Mouse (Mus musculus) hematopoietic stem cell, adult 5-6 weeks (primary cell): ENCODE measurements at regions not wholly inside any gene's neighbourhood (a gene's known extent, or its start where the extent isn't known, plus 50 kb on each side); places are given as distances from the start of the nearest gene placed in this dataset.

Source experiments
- ATAC-seq, 2 experiments: fragments of 125-278 bp in 1 of 2; replicated peaks in 1 of 2; 2 replicates each; pipeline ENCODE4 v1.8.0; 2016 to 2017; ENCODE audit warnings: inconsistent platforms in 2 of 2, mild to moderate bottlenecking in 2 of 2, moderate number of reproducible peaks in 2 of 2, low read depth in 1 of 2, moderate TSS enrichment in 1 of 2; ENCODE audit not compliant: low FRiP score in 2 of 2, poor library complexity in 2 of 2, severe bottlenecking in 2 of 2, insufficient read depth in 1 of 2, low TSS enrichment in 1 of 2

- ATAC-seq = no peak
Measured at GRCm38 (mm10) chr2:45356558-45357170, 239.5 kb upstream of the Zeb2 start.

- no peak for ATAC-seq
Measured at GRCm38 (mm10) chr2:45356021-45356420, 238.8 kb upstream of the Zeb2 start.

- ATAC-seq = no peak
Measured at GRCm38 (mm10) chr2:45351529-45352133, 234.4 kb upstream of the Zeb2 start.

- no peak for ATAC-seq
Measured at GRCm38 (mm10) chr2:45346358-45346757, 229.2 kb upstream of the Zeb2 start.

- no peak for ATAC-seq
Measured at GRCm38 (mm10) chr2:45339866-45340265, 222.7 kb upstream of the Zeb2 start.

- no peak for ATAC-seq
Measured at GRCm38 (mm10) chr2:45338809-45339208, 221.6 kb upstream of the Zeb2 start.

- ATAC-seq = no peak
Measured at GRCm38 (mm10) chr2:45316945-45317565, 199.9 kb upstream of the Zeb2 start.

- ATAC-seq = no peak
Measured at GRCm38 (mm10) chr2:45287530-45288009, 170.4 kb upstream of the Zeb2 start.

- no peak for ATAC-seq
Measured at GRCm38 (mm10) chr2:45283811-45284210, 166.6 kb upstream of the Zeb2 start.

- ATAC-seq = peak; percentile 88 to 94
Measured at GRCm38 (mm10) chr2:45279490-45279889, 162.3 kb upstream of the Zeb2 start.

GRCm38 (mm10) chr2:45277602-45278001 lies 160.4 kb upstream of the Zeb2 start:
- no peak for ATAC-seq

GRCm38 (mm10) chr2:45276703-45277102 lies 159.5 kb upstream of the Zeb2 start:
- ATAC-seq = no peak

GRCm38 (mm10) chr2:45270035-45270434 lies 152.8 kb upstream of the Zeb2 start:
- ATAC-seq = no peak; a peak in 2 of 4 replicates

- peak in 1 of 2 experiments; percentile 48; a peak in 1 of 4 replicates for ATAC-seq
Measured at GRCm38 (mm10) chr2:45265819-45266218, 148.6 kb upstream of the Zeb2 start.

GRCm38 (mm10) chr2:45261949-45262348 lies 144.8 kb upstream of the Zeb2 start:
- peak; percentile 46 to 86 for ATAC-seq

GRCm38 (mm10) chr2:45258897-45259296 lies 141.7 kb upstream of the Zeb2 start:
- no peak for ATAC-seq

- ATAC-seq = no peak
Measured at GRCm38 (mm10) chr2:45256373-45256772, 139.2 kb upstream of the Zeb2 start.

GRCm38 (mm10) chr2:45253936-45254335 lies 136.7 kb upstream of the Zeb2 start:
- no peak for ATAC-seq

- ATAC-seq = no peak
Measured at GRCm38 (mm10) chr2:45252321-45252720, 135.1 kb upstream of the Zeb2 start.
